Comparison of ENCODE assay signal across 11 mouse cellular contexts in the genomic region with DNA sequence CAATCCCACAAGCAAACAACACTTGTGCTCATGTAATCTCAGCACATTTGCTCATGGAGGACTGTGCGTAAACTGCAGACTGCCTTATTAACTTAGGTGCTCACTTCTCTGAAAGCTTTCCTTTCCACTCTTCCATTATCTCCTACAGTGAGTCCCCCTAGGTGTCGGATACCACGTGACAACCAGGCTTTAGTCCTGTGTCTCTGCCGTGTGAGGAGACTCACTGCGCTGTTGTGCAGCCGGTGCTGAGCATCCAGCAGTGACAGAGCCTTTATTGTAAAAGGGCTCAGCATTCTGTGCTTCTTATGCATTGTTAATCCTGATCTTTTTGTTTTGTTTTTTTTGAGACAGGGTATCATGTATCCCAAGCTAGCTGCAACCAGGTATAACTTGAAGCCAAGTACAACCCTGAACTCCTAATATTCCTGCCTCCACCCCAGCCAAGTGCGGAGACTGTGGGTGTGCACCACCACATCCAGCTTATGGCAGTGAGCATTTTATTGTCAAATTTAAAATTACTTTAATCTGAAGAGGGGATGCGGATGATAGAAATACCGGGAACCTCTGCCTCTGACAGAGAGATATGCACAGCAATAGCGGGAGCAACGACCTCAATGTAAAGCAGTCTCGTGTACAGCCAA. TPM values are rescaled to one million over a fixed set of nuclear protein-coding genes. Genes with fewer than 3 reads are reported as not detected.
DNase-seq lines count a peak whose midpoint lies in the region; ATAC-seq and TF ChIP-seq lines count a peak whose summit lies in the region.
"Had no signal": no experiment of that assay in that cellular context is flagged by ENCODE, and none has a peak within 500 bp of the region (broad histone marks: within the 10 kb centered on the region; RNA-seq: fewer than 3 reads in every experiment).

No protein-coding gene starts in this region.

- TF ChIP-seq CTCF in gastrocnemius, adult 2 months (IDR thresholded peaks at IDR 0.05) = no peak

- H3K27me3 ChIP-seq in embryonic facial prominence, embryonic 14.5 days (replicated peaks; ENCODE audit: control insufficient read depth, insufficient read depth, low read length) = no peaks in the 10 kb centered on the region
- no peaks in the 10 kb centered on the region for H3K27me3 ChIP-seq in embryonic facial prominence, embryonic 10.5 days (replicated peaks; ENCODE audit: low read depth, poor library complexity, severe bottlenecking)
- H3K27me3 ChIP-seq in forebrain, embryonic 12.5 days = no peaks in the 10 kb centered on the region
- H3K27me3 ChIP-seq in hindbrain, embryonic 15.5 days = no peaks in the 10 kb centered on the region
- no peaks in the 10 kb centered on the region for H3K27me3 ChIP-seq in neural tube, embryonic 14.5 days (ENCODE audit: control insufficient read depth, insufficient read depth, low read length)
- H3K27me3 ChIP-seq: liver, embryonic 13.5 days had no signal

- no peak overlapping the region for H3K4me3 ChIP-seq in embryonic facial prominence, embryonic 14.5 days (ENCODE audit: low read depth, low read length)
- no peak overlapping the region for H3K4me3 ChIP-seq in embryonic facial prominence, embryonic 10.5 days
- no peak overlapping the region for H3K4me3 ChIP-seq in forebrain, embryonic 12.5 days (replicated peaks)
- H3K4me3 ChIP-seq in hindbrain, embryonic 15.5 days = no peak overlapping the region
- H3K4me3 ChIP-seq in neural tube, embryonic 14.5 days (ENCODE audit: low read depth, low read length) = no peak overlapping the region
- no peak overlapping the region for H3K4me3 ChIP-seq in gastrocnemius, adult 2 months
- H3K4me3 ChIP-seq: liver, embryonic 13.5 days had no signal

- DNase-seq in embryonic facial prominence, embryonic 14.5 days (ENCODE audit: low spot score) = peak; percentile 12
- DNase-seq in embryonic facial prominence, embryonic 10.5 days (ENCODE audit: low spot score) = no peak
- DNase-seq in MN1 (ENCODE audit: low spot score) = no peak
- no peak for DNase-seq in right cerebral cortex, adult 2 months (ENCODE audit: low spot score in 2 of 2)
- no peak for DNase-seq in gastrocnemius, adult 2 months
- DNase-seq: liver, embryonic 13.5 days; lung, postnatal 10 days had no signal

- peaks cover 58% of the 10 kb centered on the region for H3K36me3 ChIP-seq in embryonic facial prominence, embryonic 14.5 days (ENCODE audit: control insufficient read depth, insufficient read depth, low read length)
- peaks cover 79% of the 10 kb centered on the region for H3K36me3 ChIP-seq in embryonic facial prominence, embryonic 10.5 days (replicated peaks)
- peaks cover 83% of the 10 kb centered on the region for H3K36me3 ChIP-seq in forebrain, embryonic 12.5 days (replicated peaks)
- H3K36me3 ChIP-seq in hindbrain, embryonic 15.5 days = peaks cover 68% of the 10 kb centered on the region
- H3K36me3 ChIP-seq in neural tube, embryonic 14.5 days (ENCODE audit: control insufficient read depth, insufficient read depth, low read length) = peaks cover 68% of the 10 kb centered on the region

- H3K9ac ChIP-seq in embryonic facial prominence, embryonic 14.5 days (ENCODE audit: low read depth, low read length) = no peak overlapping the region
- H3K9ac ChIP-seq in forebrain, embryonic 12.5 days = no peak overlapping the region
- no peak overlapping the region for H3K9ac ChIP-seq in hindbrain, embryonic 15.5 days
- H3K9ac ChIP-seq in neural tube, embryonic 14.5 days (replicated peaks; ENCODE audit: low read depth, low read length) = no peak overlapping the region
- H3K9ac ChIP-seq: liver, embryonic 13.5 days had no signal

- ATAC-seq in embryonic facial prominence, embryonic 14.5 days (ENCODE audit: low read depth) = peak; percentile 62
- no peak for ATAC-seq in forebrain, embryonic 12.5 days (ENCODE audit: low FRiP score)
- peak; percentile 66; the same call in 1 of the 2 replicates for ATAC-seq in hindbrain, embryonic 15.5 days (ENCODE audit: low FRiP score, low read depth)
- ATAC-seq in neural tube, embryonic 14.5 days (ENCODE audit: low read depth) = 0 out of 2 replicates have a peak, but pooled peaks have one; percentile 51
- ATAC-seq: intestine, postnatal 0 days had no signal

- 64% methylated on average over 12 of the region's 12 CpGs for whole genome bisulfite sequencing in embryonic facial prominence, embryonic 14.5 days
- WGBS in embryonic facial prominence, embryonic 10.5 days = 81% methylated on average over 12 of the region's 12 CpGs
- WGBS in forebrain, embryonic 12.5 days = 38% methylated on average over 12 of the region's 12 CpGs
- 42% methylated on average over 12 of the region's 12 CpGs for WGBS in hindbrain, embryonic 15.5 days
- WGBS in neural tube, embryonic 14.5 days = 56% methylated on average over 12 of the region's 12 CpGs

- H3K9me3 ChIP-seq in embryonic facial prominence, embryonic 14.5 days (ENCODE audit: control insufficient read depth, low read length) = peaks cover 5% of the 10 kb centered on the region; the same call in 1 of the 2 replicates
- no peaks in the 10 kb centered on the region for H3K9me3 ChIP-seq in embryonic facial prominence, embryonic 10.5 days
- 0 out of 2 replicates have a peak, but pooled peaks cover 2% of the 10 kb centered on the region for H3K9me3 ChIP-seq in forebrain, embryonic 12.5 days
- H3K9me3 ChIP-seq in hindbrain, embryonic 15.5 days = no peaks in the 10 kb centered on the region
- no peaks in the 10 kb centered on the region for H3K9me3 ChIP-seq in neural tube, embryonic 14.5 days (ENCODE audit: control insufficient read depth, low read length)
- H3K9me3 ChIP-seq: liver, embryonic 13.5 days had no signal

- intact Hi-C loops in gastrocnemius, adult 2 months (cut with DNase I) = no loop called here

- no peak overlapping the region for H3K4me2 ChIP-seq in embryonic facial prominence, embryonic 14.5 days (ENCODE audit: low read depth, low read length)
- peak overlapping the region; percentile 11 for H3K4me2 ChIP-seq in forebrain, embryonic 12.5 days
- H3K4me2 ChIP-seq in hindbrain, embryonic 15.5 days = no peak overlapping the region
- no peak overlapping the region for H3K4me2 ChIP-seq in neural tube, embryonic 14.5 days (ENCODE audit: low read depth, low read length)
- H3K4me2 ChIP-seq: liver, embryonic 13.5 days had no signal

- H3K4me1 ChIP-seq in embryonic facial prominence, embryonic 14.5 days (ENCODE audit: control insufficient read depth, insufficient read depth, low read length) = peaks cover 10% of the 10 kb centered on the region
- H3K4me1 ChIP-seq in embryonic facial prominence, embryonic 10.5 days = peaks cover 31% of the 10 kb centered on the region
- H3K4me1 ChIP-seq in forebrain, embryonic 12.5 days = peaks cover 21% of the 10 kb centered on the region
- peaks cover 20% of the 10 kb centered on the region for H3K4me1 ChIP-seq in hindbrain, embryonic 15.5 days (replicated peaks)
- peaks cover 11% of the 10 kb centered on the region for H3K4me1 ChIP-seq in neural tube, embryonic 14.5 days (ENCODE audit: control insufficient read depth, insufficient read depth, low read length)
- H3K4me1 ChIP-seq: liver, embryonic 13.5 days had no signal

- peak overlapping the region; percentile 65; the same call in 1 of the 2 replicates for H3K27ac ChIP-seq in embryonic facial prominence, embryonic 14.5 days (replicated peaks; ENCODE audit: low read depth, low read length)
- H3K27ac ChIP-seq in embryonic facial prominence, embryonic 10.5 days (replicated peaks) = no peak overlapping the region
- H3K27ac ChIP-seq in forebrain, embryonic 12.5 days = peak overlapping the region; percentile 73
- H3K27ac ChIP-seq in hindbrain, embryonic 15.5 days (replicated peaks) = peak overlapping the region; percentile 72
- peak overlapping the region; percentile 69 for H3K27ac ChIP-seq in neural tube, embryonic 14.5 days (ENCODE audit: low read depth, low read length)
- H3K27ac ChIP-seq in gastrocnemius, adult 2 months = no peak overlapping the region
- H3K27ac ChIP-seq: liver, embryonic 13.5 days had no signal

RNA-seq across cellular contexts. Expression of a gene that starts 53.0 kb away (rescaled TPM):
- polyA plus RNA-seq in embryonic facial prominence, embryonic 14.5 days (2014; fragmentation: Nextera tagmentation; extraction: Ambion mirVana) = 43.3 and 43.7 TPM in 2 replicates
- polyA plus RNA-seq in embryonic facial prominence, embryonic 10.5 days (2016; fragmentation: Nextera tagmentation; extraction: Ambion mirVana) = 153 and 164 TPM in 2 replicates
- 110 and 118 TPM in 2 replicates for polyA plus RNA-seq in forebrain, embryonic 12.5 days (2016; fragmentation: Nextera tagmentation; extraction: Ambion mirVana)
- 114 and 119 TPM in 2 replicates for polyA plus RNA-seq in hindbrain, embryonic 15.5 days (2015; fragmentation: Nextera tagmentation; extraction: Ambion mirVana)
- 42.6 and 43.1 TPM in 2 replicates for polyA plus RNA-seq in neural tube, embryonic 14.5 days (2014; fragmentation: Nextera tagmentation; extraction: Ambion mirVana)
- total RNA-seq in gastrocnemius, adult 2 months (2021) = 10 to 100 TPM; 14.4 to 19.1 TPM

Comparison
In these comparisons a context has a peak if more than half of its experiments do, and no peak if none do; other contexts are left out.
1. H3K27ac ChIP-seq: peak in embryonic facial prominence, embryonic 14.5 days (single experiment), forebrain, embryonic 12.5 days (single experiment), hindbrain, embryonic 15.5 days (single experiment) and neural tube, embryonic 14.5 days (single experiment); none in embryonic facial prominence, embryonic 10.5 days (single experiment) and gastrocnemius, adult 2 months (single experiment).